In genomic region chr17:90629851-90630250, GRCm38 (mm10) we compare ENCODE assay signal across 8 mouse cellular contexts.
A peak's percentile ranks its signal among the peaks of the same experiment; 100 is the strongest.
DNase-seq lines count a peak whose midpoint lies in the region; ATAC-seq lines count a peak whose summit lies in the region.

No protein-coding gene starts in this region.

- H3K9ac ChIP-seq in forebrain, embryonic 15.5 days (replicated peaks), result no peak overlapping the region
- no peak overlapping the region for H3K9ac ChIP-seq in forebrain, embryonic 11.5 days (ENCODE audit: low read length)

- H3K4me3 ChIP-seq in forebrain, embryonic 15.5 days, result no peak overlapping the region
- H3K4me3 ChIP-seq in forebrain, embryonic 11.5 days (ENCODE audit: low read depth, low read length), result no peak overlapping the region

- peaks cover 22% of the 10 kb centered on the region for H3K4me1 ChIP-seq in forebrain, embryonic 15.5 days
- no peaks in the 10 kb centered on the region for H3K4me1 ChIP-seq in forebrain, embryonic 11.5 days (replicated peaks; ENCODE audit: control insufficient read depth, insufficient read depth, low read length)

- H3K27ac ChIP-seq in forebrain, embryonic 15.5 days (replicated peaks), result no peak overlapping the region
- no peak overlapping the region for H3K27ac ChIP-seq in forebrain, embryonic 11.5 days (ENCODE audit: low read depth, low read length)

- 59% methylated on average over 13 of the region's 13 CpGs for WGBS in forebrain, embryonic 15.5 days
- WGBS in forebrain, embryonic 11.5 days, result 83% methylated on average over 13 of the region's 13 CpGs

- 0 out of 2 replicates have a peak, but pooled peaks have one; percentile 10 for ATAC-seq in forebrain, embryonic 15.5 days (replicated peaks)
- ATAC-seq in forebrain, embryonic 11.5 days (replicated peaks; ENCODE audit: low FRiP score), result no peak
- no peak for ATAC-seq in activated CD4-positive, CD25-positive, alpha-beta regulatory T cell, adult 4 months
- ATAC-seq in megakaryocyte progenitor cell, adult 5-6 weeks (replicated peaks; ENCODE audit: poor library complexity), result no peak

- DNase-seq in forebrain, embryonic 11.5 days (ENCODE audit: low spot score), result no peak
- peak; percentile 4 for DNase-seq in testis, postnatal 14 days (ENCODE audit: low spot score)
- DNase-seq in testis, postnatal 10 days (ENCODE audit: low spot score), result no peak
- DNase-seq in layer of hippocampus, adult 9-11 months, result peak; percentile 70
- no peak for DNase-seq in lung, adult 18-20 months

- H3K27me3 ChIP-seq in forebrain, embryonic 15.5 days, result no peaks in the 10 kb centered on the region
- no peaks in the 10 kb centered on the region for H3K27me3 ChIP-seq in forebrain, embryonic 11.5 days (ENCODE audit: control insufficient read depth, insufficient read depth, low read length)

- H3K9me3 ChIP-seq in forebrain, embryonic 15.5 days, result no peaks in the 10 kb centered on the region
- no peaks in the 10 kb centered on the region for H3K9me3 ChIP-seq in forebrain, embryonic 11.5 days (ENCODE audit: control insufficient read depth, low read length)

- no peak overlapping the region for H3K4me2 ChIP-seq in forebrain, embryonic 15.5 days (replicated peaks)
- no peak overlapping the region for H3K4me2 ChIP-seq in forebrain, embryonic 11.5 days (ENCODE audit: low read depth, low read length, severe bottlenecking)

- H3K36me3 ChIP-seq in forebrain, embryonic 15.5 days, result no peaks in the 10 kb centered on the region
- no peaks in the 10 kb centered on the region for H3K36me3 ChIP-seq in forebrain, embryonic 11.5 days (ENCODE audit: control insufficient read depth, insufficient read depth, low read length)

Comparison
In these comparisons a context has a peak if more than half of its experiments do, and no peak if none do; other contexts are left out.
1. DNase-seq: peak in testis, postnatal 14 days (single experiment) and layer of hippocampus, adult 9-11 months (single experiment); none in forebrain, embryonic 11.5 days (single experiment), testis, postnatal 10 days (single experiment) and lung, adult 18-20 months (0 of 2).